Mouse (Mus musculus) c-Kit-positive CD71-positive TER-119-positive erythroid progenitor cells, embryonic 14.5 days (primary cell): ENCODE data around the gene Gm49387.

ENCODE experiments used
- DNase-seq: peaks from one replicate; pipeline ENCODE4 v3.0.0-alpha.2; 2013; ENCODE audit warnings: low spot score

Gene Gm49387

GRCm38 (mm10) chr14:31525040-31525810, 115.5 kb downstream of the Gm49387 start:
- DNase-seq: no peak

DNA sequence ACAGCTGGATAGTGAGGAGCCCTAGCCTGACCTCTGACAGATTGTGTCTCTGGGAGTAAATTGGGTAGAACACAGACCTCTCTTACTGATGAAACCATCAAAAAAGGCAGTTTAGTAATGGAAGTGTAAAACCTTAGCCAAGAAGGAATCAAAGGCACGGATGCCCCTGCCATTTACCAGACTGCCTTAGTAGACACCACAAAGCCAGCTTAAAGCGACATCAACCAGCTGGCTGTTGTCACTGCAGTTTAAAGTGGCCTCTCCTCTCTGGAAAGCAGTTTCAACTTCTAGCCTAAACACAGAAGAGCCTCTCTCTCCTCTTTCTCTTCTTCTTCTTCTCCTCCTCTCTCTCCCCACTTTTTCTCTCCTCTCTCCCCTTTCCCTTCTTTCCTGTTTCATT, 119.4 kb downstream of the Gm49387 start:
- no peak for DNase-seq

DNA sequence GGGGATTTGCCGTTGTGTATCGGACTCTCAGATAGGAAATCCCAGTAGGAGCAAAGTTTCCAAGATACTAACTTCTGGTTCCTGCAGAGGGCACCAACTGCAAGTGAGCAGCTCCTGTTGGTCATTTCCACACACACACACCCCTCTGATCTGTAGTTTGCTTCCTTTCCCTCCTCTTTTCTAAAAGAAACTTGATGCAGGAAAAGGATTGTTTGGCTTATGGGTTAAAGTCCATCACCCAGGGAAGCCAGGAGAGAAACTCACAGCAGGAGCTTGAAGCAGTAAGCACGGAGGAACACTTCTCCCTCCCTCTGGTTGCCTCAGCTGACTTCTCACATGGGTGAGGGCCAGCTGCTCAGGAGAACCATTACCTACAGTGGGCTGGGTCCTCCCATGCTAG, 121.5 kb downstream of the Gm49387 start:
- DNase-seq: no peak

- no peak for DNase-seq
These were observed 124.8 kb downstream of the Gm49387 start for GRCm38 (mm10) chr14:31515895-31516294.

GRCm38 (mm10) chr14:31510322-31510721, 130.4 kb downstream of the Gm49387 start:
- no peak for DNase-seq

GRCm38 (mm10) chr14:31509911-31510310, 130.8 kb downstream of the Gm49387 start:
- DNase-seq: no peak

GRCm38 (mm10) chr14:31506456-31506855, 134.2 kb downstream of the Gm49387 start:
- DNase-seq: no peak

GRCm38 (mm10) chr14:31503406-31503805, 137.3 kb downstream of the Gm49387 start:
- DNase-seq: no peak
